Mouse (Mus musculus) erythroblast, embryonic 14.5 days (primary cell): ENCODE results near the gene Synj1. TPM values are rescaled to one million over a fixed set of nuclear protein-coding genes. Genes with fewer than 3 reads are reported as not detected.
A peak's percentile ranks its signal among the peaks of the same experiment; 100 is the strongest.

Experiments used
- H3K27me3 ChIP-seq: 2 replicates; pipeline ENCODE4 v1.6.1; 2012; ENCODE audit warnings: inconsistent platforms; ENCODE audit not compliant: control insufficient read depth
- H3K36me3 ChIP-seq: 2 replicates; pipeline ENCODE4 v1.6.1; 2012; ENCODE audit warnings: mild to moderate bottlenecking, inconsistent platforms; ENCODE audit not compliant: control insufficient read depth
- H3K4me1 ChIP-seq: 2 replicates; pipeline ENCODE4 v1.6.1; 2012; ENCODE audit warnings: inconsistent platforms; ENCODE audit not compliant: control insufficient read depth
- H3K4me3 ChIP-seq: replicated peaks from 2 replicates; pipeline ENCODE3; 2012; ENCODE audit warnings: moderate library complexity, mild to moderate bottlenecking, inconsistent platforms
- H3K9me3 ChIP-seq: 2 replicates; pipeline ENCODE4 v1.6.1; 2012; ENCODE audit warnings: low read length, inconsistent platforms, mixed read lengths; ENCODE audit not compliant: control insufficient read depth
- GATA1 ChIP-seq: IDR thresholded peaks from 2 replicates; pipeline ENCODE4 v1.6.1; 2012; ENCODE audit warnings: low read length, inconsistent platforms, mixed read lengths
- TAL1 ChIP-seq: IDR thresholded peaks from 3 replicates; pipeline ENCODE4 v1.6.1; 2012; ENCODE audit warnings: low read length, inconsistent platforms, mixed read lengths
- polyA plus RNA-seq: library from polyadenylated mRNA; stranded (reverse); fragments of >175 nt; gene quantifications from 2 replicates; pipeline ENCODE4 v1.2.3, GENCODE M21; 2012

Synj1 gene
- 8.1 and 8.8 TPM in 2 replicates for polyA plus RNA-seq

GRCm38 (mm10) chr16:91011021-91011683 lies at the start of gene Synj1:
Gene Synj1 (minus strand): TSS chr16:91011308.
- H3K27me3 ChIP-seq, result no peaks in the 10 kb centered on the region
- H3K4me1 ChIP-seq, result peaks cover 52% of the 10 kb centered on the region
- H3K36me3 ChIP-seq, result peaks cover 61% of the 10 kb centered on the region
- H3K9me3 ChIP-seq, result no peaks in the 10 kb centered on the region
- TF ChIP-seq GATA1 (no peak), TAL1 (no peak)
- H3K4me3 ChIP-seq, result peak within 1 kb of the TSS; percentile 97

- H3K4me1 ChIP-seq, result peaks cover 63% of the 10 kb centered on the region
- no peak overlapping the region for H3K4me3 ChIP-seq
- H3K9me3 ChIP-seq, result no peaks in the 10 kb centered on the region
- TF ChIP-seq GATA1 (no peak), TAL1 (no peak)
- peaks cover 7% of the 10 kb centered on the region for H3K27me3 ChIP-seq
- no peaks in the 10 kb centered on the region for H3K36me3 ChIP-seq
These were observed 46.6 kb upstream of the Synj1 start for GRCm38 (mm10) chr16:91057741-91058140.

GRCm38 (mm10) chr16:91057261-91057660 lies 46.2 kb upstream of the Synj1 start:
- TF ChIP-seq GATA1 (no peak; the same call in 1 of the 2 replicates), TAL1 (no peak)
- peaks cover 7% of the 10 kb centered on the region for H3K27me3 ChIP-seq
- no peaks in the 10 kb centered on the region for H3K9me3 ChIP-seq
- H3K36me3 ChIP-seq, result no peaks in the 10 kb centered on the region
- peaks cover 63% of the 10 kb centered on the region for H3K4me1 ChIP-seq
- peak overlapping the region; percentile 54 for H3K4me3 ChIP-seq

GRCm38 (mm10) chr16:91056043-91056821 lies 45.1 kb upstream of the Synj1 start:
- Histone ChIP-seq H3K9me3 (no peaks in the 10 kb centered on the region), H3K4me3 (peak overlapping the region; percentile 54), H3K27me3 (peaks cover 11% of the 10 kb centered on the region), H3K4me1 (peaks cover 58% of the 10 kb centered on the region), H3K36me3 (no peaks in the 10 kb centered on the region)
- no peak; the same call in 1 of the 2 replicates for TF ChIP-seq GATA1
- TF ChIP-seq TAL1, result peak; percentile 56; the same call in 2 of the 3 replicates

- no peaks in the 10 kb centered on the region for H3K36me3 ChIP-seq
- no peaks in the 10 kb centered on the region for H3K9me3 ChIP-seq
- TF ChIP-seq GATA1 (no peak), TAL1 (no peak)
- peaks cover 57% of the 10 kb centered on the region for H3K4me1 ChIP-seq
- H3K4me3 ChIP-seq, result no peak overlapping the region
- H3K27me3 ChIP-seq, result peaks cover 11% of the 10 kb centered on the region
These were observed 44.0 kb upstream of the Synj1 start for GRCm38 (mm10) chr16:91055150-91055549.

GRCm38 (mm10) chr16:91053599-91053998 lies 42.5 kb upstream of the Synj1 start:
- H3K4me3 ChIP-seq, result no peak overlapping the region
- H3K4me1 ChIP-seq, result peaks cover 52% of the 10 kb centered on the region
- TF ChIP-seq GATA1, result no peak
- no peak for TF ChIP-seq TAL1
- no peaks in the 10 kb centered on the region for H3K36me3 ChIP-seq
- no peaks in the 10 kb centered on the region for H3K9me3 ChIP-seq
- peaks cover 12% of the 10 kb centered on the region for H3K27me3 ChIP-seq

- H3K36me3 ChIP-seq, result peaks cover 16% of the 10 kb centered on the region
- peaks cover 45% of the 10 kb centered on the region for H3K4me1 ChIP-seq
- peak overlapping the region; percentile 98 for H3K4me3 ChIP-seq
- peaks cover 6% of the 10 kb centered on the region for H3K27me3 ChIP-seq
- TF ChIP-seq GATA1 (no peak), TAL1 (no peak)
- peaks cover 3% of the 10 kb centered on the region; the same call in 1 of the 2 replicates for H3K9me3 ChIP-seq
These were observed 34.4 kb upstream of the Synj1 start for GRCm38 (mm10) chr16:91045511-91045910.

- Histone ChIP-seq H3K4me3 (peak within 1 kb of the TSS; percentile 98), H3K9me3 (peaks cover 3% of the 10 kb centered on the region; the same call in 1 of the 2 replicates), H3K4me1 (peaks cover 47% of the 10 kb centered on the region), H3K36me3 (peaks cover 24% of the 10 kb centered on the region), H3K27me3 (peaks cover 6% of the 10 kb centered on the region)
- TF ChIP-seq TAL1, result no peak
- no peak for TF ChIP-seq GATA1
These were observed 33.4 kb upstream of the Synj1 start, which contains the start of gene Paxbp1 for GRCm38 (mm10) chr16:91044270-91045182. Gene Paxbp1 (minus strand): TSS chr16:91044543.
